Mouse (Mus musculus) A20 (cell line): Measurements from ENCODE around the gene Nupr1l.
A peak's percentile ranks its signal among the peaks of the same experiment; 100 is the strongest.
"Not testable (repeated sequence)": the region's sequence is repeated elsewhere in the genome, so short reads cannot be mapped to it uniquely, and the experiment has no call there.

Experiments used
- DNase-seq: peaks from one replicate; pipeline ENCODE4 v3.0.0-alpha.2; 2011; ENCODE audit warnings: low read depth, low spot score

Gene Nupr1l

GRCm38 (mm10) chr5:129908242-129908965, at the start of gene Nupr1l:
Gene Nupr1l (plus strand): TSS chr5:129908540.
- peak; percentile 92 for DNase-seq

GRCm38 (mm10) chr5:129862325-129862724, 46.0 kb upstream of the Nupr1l start:
- DNase-seq: no peak

- DNase-seq: peak; percentile 79
Measured at GRCm38 (mm10) chr5:129864467-129864866, 43.9 kb upstream of the Nupr1l start.

GRCm38 (mm10) chr5:129865841-129866240, 42.5 kb upstream of the Nupr1l start:
- DNase-seq: no peak

- DNase-seq: no peak
Measured at GRCm38 (mm10) chr5:129869238-129869995, 38.9 kb upstream of the Nupr1l start.

- no peak for DNase-seq
Measured at GRCm38 (mm10) chr5:129871238-129871637, 37.1 kb upstream of the Nupr1l start.

GRCm38 (mm10) chr5:129873942-129874341, 34.4 kb upstream of the Nupr1l start:
- peak; percentile 84 for DNase-seq

GRCm38 (mm10) chr5:129875098-129875497, 33.2 kb upstream of the Nupr1l start:
- no peak for DNase-seq

- DNase-seq: no peak
Measured at GRCm38 (mm10) chr5:129877731-129878455, 30.4 kb upstream of the Nupr1l start.

GRCm38 (mm10) chr5:129878946-129879345, 29.4 kb upstream of the Nupr1l start:
- DNase-seq: no peak

- DNase-seq: no peak
Measured at GRCm38 (mm10) chr5:129879888-129880287, 28.5 kb upstream of the Nupr1l start.

GRCm38 (mm10) chr5:129886271-129886670, 22.1 kb upstream of the Nupr1l start:
- no peak for DNase-seq

GRCm38 (mm10) chr5:129886911-129887636, 21.3 kb upstream of the Nupr1l start, which contains the start of gene Chchd2:
Gene Chchd2 (minus strand): TSS chr5:129887470.
- DNase-seq: peak; percentile 97

- not testable (repeated sequence) for DNase-seq
Measured at GRCm38 (mm10) chr5:129890390-129890789, 17.9 kb upstream of the Nupr1l start.

- DNase-seq: peak; percentile 96
Measured at GRCm38 (mm10) chr5:129895198-129896088, 12.9 kb upstream of the Nupr1l start, which contains the start of gene Zbed5. Gene Zbed5 (plus strand): TSS chr5:129895723.

GRCm38 (mm10) chr5:129898449-129898848, 9.9 kb upstream of the Nupr1l start, which contains the start of gene Phkg1:
Gene Phkg1 (minus strand): TSS chr5:129898549.
- no peak for DNase-seq

- DNase-seq: no peak
Measured at GRCm38 (mm10) chr5:129907775-129908174, 565 bp upstream of the Nupr1l start.

GRCm38 (mm10) chr5:129909147-129909546, 807 bp downstream of the Nupr1l start:
- no peak for DNase-seq

- no peak for DNase-seq
Measured at GRCm38 (mm10) chr5:129909591-129909990, 1.3 kb downstream of the Nupr1l start.

- peak; percentile 68 for DNase-seq
Measured at GRCm38 (mm10) chr5:129914024-129914423, 5.7 kb downstream of the Nupr1l start.
